In the genomic region with DNA sequence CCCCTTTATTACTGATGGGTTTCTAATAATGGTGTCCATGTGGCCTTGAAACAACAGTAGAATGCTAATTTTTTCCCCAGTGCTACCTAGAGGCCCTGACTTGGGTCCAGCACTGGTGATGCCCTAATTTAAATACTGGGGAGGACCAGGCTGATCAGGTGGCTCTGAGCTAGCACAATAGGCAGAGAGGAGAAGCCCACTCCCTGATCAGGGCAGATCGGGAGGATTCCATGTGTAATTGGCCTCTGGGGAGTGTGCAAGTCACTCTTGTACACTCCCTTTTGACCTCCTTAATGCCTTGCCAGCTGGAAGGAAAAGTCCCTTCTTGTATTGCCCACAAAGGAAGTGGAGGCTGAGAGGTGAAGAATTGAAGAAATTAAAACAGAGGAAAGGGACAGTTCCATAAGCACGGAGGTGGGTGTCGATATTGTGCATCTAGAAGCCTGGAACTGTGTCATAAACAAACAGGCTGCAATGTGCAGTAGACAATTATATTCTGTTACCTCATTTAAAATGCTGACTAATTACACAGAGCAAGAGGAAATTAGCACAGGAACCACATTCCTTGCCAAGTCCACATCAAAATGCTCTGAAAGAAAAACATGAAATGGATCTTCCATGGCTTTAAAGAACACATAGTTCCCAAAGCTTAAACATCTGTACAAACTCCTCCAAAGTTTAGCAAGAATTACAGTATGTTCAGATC, we compare ENCODE assay signal across 10 mouse cellular contexts.
DNase-seq lines count a peak whose midpoint lies in the region.
"Had no signal": no experiment of that assay in that cellular context is flagged by ENCODE, and none has a peak within 500 bp of the region (broad histone marks: within the 10 kb centered on the region; RNA-seq: fewer than 3 reads in every experiment).

No protein-coding gene starts in this region.

- no peaks in the 10 kb centered on the region for H3K9me3 ChIP-seq in forebrain, embryonic 10.5 days
- H3K9me3 ChIP-seq: G1E; limb, embryonic 15.5 days had no signal

- 57% methylated on average over 3 of the region's 3 CpGs for WGBS in forebrain, embryonic 10.5 days

- no peak overlapping the region for H3K4me3 ChIP-seq in forebrain, embryonic 10.5 days
- H3K4me3 ChIP-seq: limb, embryonic 15.5 days had no signal

- no peaks in the 10 kb centered on the region for H3K36me3 ChIP-seq in forebrain, embryonic 10.5 days (replicated peaks)
- H3K36me3 ChIP-seq: G1E; limb, embryonic 15.5 days had no signal

- H3K4me1 ChIP-seq in forebrain, embryonic 10.5 days: peaks cover 14% of the 10 kb centered on the region
- H3K4me1 ChIP-seq: limb, embryonic 15.5 days had no signal

- peak; percentile 5 to 7 for DNase-seq in layer of hippocampus, adult 8-10 months (ENCODE audit: low spot score in 2 of 2)
- DNase-seq in layer of hippocampus, postnatal 25 days (ENCODE audit: extremely low spot score in 1 of 2, low spot score in 1 of 2): no peak
- DNase-seq in brain, adult 2 months (ENCODE audit: low read depth, low spot score): peak; percentile 36
- DNase-seq in forebrain, embryonic 10.5 days (ENCODE audit: extremely low spot score, low spot score): no peak
- peak; percentile 9 to 12 for DNase-seq in layer of hippocampus, postnatal 10 days (ENCODE audit: low spot score in 2 of 2)
- DNase-seq in urinary bladder, adult 2 months (ENCODE audit: low spot score): no peak
- no peak for DNase-seq in natural killer cell, adult 2 months (ENCODE audit: low spot score in 2 of 2)
- DNase-seq: gastrocnemius, postnatal 25 days had no signal

- no peaks in the 10 kb centered on the region for H3K27me3 ChIP-seq in forebrain, embryonic 10.5 days (ENCODE audit: poor library complexity, severe bottlenecking)
- H3K27me3 ChIP-seq: limb, embryonic 15.5 days had no signal

- H3K27ac ChIP-seq in forebrain, embryonic 10.5 days: peak overlapping the region; percentile 58; the same call in 1 of the 2 replicates
- H3K27ac ChIP-seq: limb, embryonic 15.5 days had no signal

Comparison
In these comparisons a context has a peak if more than half of its experiments do, and no peak if none do; other contexts are left out.
1. DNase-seq: peak in layer of hippocampus, adult 8-10 months (2 of 2), brain, adult 2 months (single experiment) and layer of hippocampus, postnatal 10 days (2 of 2); none in layer of hippocampus, postnatal 25 days (0 of 2), forebrain, embryonic 10.5 days (single experiment), urinary bladder, adult 2 months (single experiment) and natural killer cell, adult 2 months (0 of 2).